Mouse (Mus musculus): Measurements from ENCODE around the gene Oosp3.

- TF ChIP-seq CTCF (IDR thresholded peaks at IDR 0.05; ENCODE audit: borderline replicate concordance, extremely low read depth, insufficient read depth, insufficient read length) (no peak), POLR2A (IDR thresholded peaks at IDR 0.05; ENCODE audit: borderline replicate concordance, extremely low read depth, insufficient read depth, insufficient read length, poor library complexity, severe bottlenecking) (no peak)
These were observed 30.4 kb downstream of the Oosp3 start for GRCm38 (mm10) chr19:11727304-11727703.
